Mouse (Mus musculus): ENCODE measurements around the gene Tsc1.
A peak's percentile ranks its signal among the peaks of the same experiment; 100 is the strongest.

Tsc1 gene

GRCm38 (mm10) chr2:28640461-28641424 is at the start of gene Tsc1:
Tsc1 (plus strand) TSS chr2:28641228.
- peak; percentile 85 to 88 for DNase-seq (ENCODE audit: low spot score in 2 of 2)

- no peak for DNase-seq (ENCODE audit: low spot score in 2 of 2)
These were observed 49.5 kb upstream of the Tsc1 start for GRCm38 (mm10) chr2:28591479-28591878.

GRCm38 (mm10) chr2:28592809-28593208 is 48.2 kb upstream of the Tsc1 start:
- DNase-seq (ENCODE audit: low spot score in 2 of 2): peak; percentile 23 to 24

GRCm38 (mm10) chr2:28596021-28596420 is 45.0 kb upstream of the Tsc1 start:
- no peak for DNase-seq (ENCODE audit: low spot score in 2 of 2)

GRCm38 (mm10) chr2:28596998-28597397 is 44.0 kb upstream of the Tsc1 start:
- no peak for DNase-seq (ENCODE audit: low spot score in 2 of 2)

GRCm38 (mm10) chr2:28597733-28598547 is 43.1 kb upstream of the Tsc1 start:
- no peak for DNase-seq (ENCODE audit: low spot score in 2 of 2)

- no peak for DNase-seq (ENCODE audit: low spot score in 2 of 2)
These were observed 42.1 kb upstream of the Tsc1 start for GRCm38 (mm10) chr2:28598692-28599568.

- no peak for DNase-seq (ENCODE audit: low spot score in 2 of 2)
These were observed 41.5 kb upstream of the Tsc1 start for GRCm38 (mm10) chr2:28599569-28599900.

- DNase-seq (ENCODE audit: low spot score in 2 of 2): no peak
These were observed 39.1 kb upstream of the Tsc1 start for GRCm38 (mm10) chr2:28601720-28602590.

GRCm38 (mm10) chr2:28603542-28603941 is 37.5 kb upstream of the Tsc1 start:
- no peak for DNase-seq (ENCODE audit: low spot score in 2 of 2)

- DNase-seq (ENCODE audit: low spot score in 2 of 2): no peak
These were observed 35.1 kb upstream of the Tsc1 start for GRCm38 (mm10) chr2:28605789-28606541.

- DNase-seq (ENCODE audit: low spot score in 2 of 2): no peak
These were observed 34.3 kb upstream of the Tsc1 start for GRCm38 (mm10) chr2:28606601-28607340.

GRCm38 (mm10) chr2:28607341-28608165 is 33.5 kb upstream of the Tsc1 start:
- DNase-seq (ENCODE audit: low spot score in 2 of 2): no peak

GRCm38 (mm10) chr2:28609851-28610250 is 31.2 kb upstream of the Tsc1 start:
- no peak for DNase-seq (ENCODE audit: low spot score in 2 of 2)

- DNase-seq (ENCODE audit: low spot score in 2 of 2): no peak
These were observed 30.2 kb upstream of the Tsc1 start for GRCm38 (mm10) chr2:28610716-28611406.

- no peak for DNase-seq (ENCODE audit: low spot score in 2 of 2)
These were observed 29.6 kb upstream of the Tsc1 start for GRCm38 (mm10) chr2:28611407-28611787.

GRCm38 (mm10) chr2:28612436-28613063 is 28.5 kb upstream of the Tsc1 start:
- no peak for DNase-seq (ENCODE audit: low spot score in 2 of 2)

Measured in urinary bladder, adult 18-20 months (tissue).